Mouse (Mus musculus) stomach, embryonic 16.5 days (tissue): Measurements from ENCODE around the gene Cd274. TPM values are rescaled to one million over a fixed set of nuclear protein-coding genes. Genes with fewer than 3 reads are reported as not detected.
A peak's percentile ranks its signal among the peaks of the same experiment; 100 is the strongest.

Experiments
- ATAC-seq: fragments of 200-750 bp; cut with Nextera tagmentation; 2 replicates; pipeline ENCODE4 v1.8.0; 2017; ENCODE audit warnings: moderate number of reproducible peaks, moderate TSS enrichment; ENCODE audit not compliant: insufficient read depth, low FRiP score
- H3K27ac ChIP-seq: fragments of 300-500 bp; sonication (generic); 2 replicates; pipeline ENCODE4 v1.5.1; 2014; ENCODE audit warnings: low read length
- H3K27me3 ChIP-seq: fragments of 300-500 bp; sonication (generic); 2 replicates; pipeline ENCODE4 v1.6.1; 2014; ENCODE audit warnings: low read length, control low read depth, mixed read lengths; ENCODE audit not compliant: control insufficient read depth, insufficient read depth
- H3K36me3 ChIP-seq: fragments of 300-500 bp; sonication (generic); 2 replicates; pipeline ENCODE4 v1.6.1; 2014; ENCODE audit warnings: low read length; ENCODE audit not compliant: control insufficient read depth, insufficient read depth
- H3K4me1 ChIP-seq: fragments of 300-500 bp; sonication (generic); 2 replicates; pipeline ENCODE4 v1.6.1; 2014; ENCODE audit warnings: low read length, control low read depth, mixed read lengths; ENCODE audit not compliant: control insufficient read depth, insufficient read depth
- H3K4me2 ChIP-seq: fragments of 300-500 bp; sonication (generic); 2 replicates; pipeline ENCODE4 v1.6.1; 2014; ENCODE audit warnings: low read depth, low read length, mixed read lengths
- H3K4me3 ChIP-seq: fragments of 300-500 bp; sonication (generic); replicated peaks from 2 replicates; pipeline ENCODE4 v1.5.1; 2014; ENCODE audit warnings: mild to moderate bottlenecking, low read length
- H3K9ac ChIP-seq: fragments of 300-500 bp; sonication (generic); 2 replicates; pipeline ENCODE4 v1.6.1; 2014; ENCODE audit warnings: low read length
- H3K9me3 ChIP-seq: fragments of 300-500 bp; sonication (generic); replicated peaks from 2 replicates; pipeline ENCODE4 v1.6.1; 2016; ENCODE audit warnings: low read length, control low read depth; ENCODE audit not compliant: control insufficient read depth
- WGBS: fragments of 180-500 bp; shearing (Covaris S2); extraction: QIAGEN DNeasy Blood & Tissue Kit; methylation state at CpG from one replicate; pipeline ENCODE4 v1.1.7; 2014; 5-methylcytosine and 5-hydroxymethylcytosine counted together
- polyA plus RNA-seq: library from polyadenylated mRNA; unstranded; fragments of >200 nt; fragmentation: Nextera tagmentation; extraction: Ambion mirVana; gene quantifications from 2 replicates; pipeline ENCODE4 v1.2.1, GENCODE M21; 2015

Gene Cd274
- polyA plus RNA-seq, 1 experiment from 2014 or later, result 0.28 TPM

DNA sequence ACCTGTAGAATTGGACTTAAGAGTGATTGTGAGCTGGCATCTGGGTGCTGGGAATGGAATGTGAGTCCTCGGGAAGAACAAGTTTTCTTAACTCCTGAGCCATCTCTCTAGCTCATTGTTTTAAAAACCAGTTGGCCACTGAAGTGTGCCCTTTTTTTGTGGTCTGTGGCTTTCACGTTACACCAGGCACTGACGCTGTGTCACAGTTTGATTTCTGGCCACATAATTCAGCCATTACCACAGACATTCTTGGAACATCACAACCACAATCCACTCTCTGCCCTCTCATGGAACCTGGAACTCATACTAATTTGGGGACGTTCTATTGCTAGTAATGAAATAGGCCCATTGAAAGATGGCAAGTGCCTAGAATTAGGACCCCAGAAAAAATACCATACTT lies 26.2 kb upstream of the Cd274 start:
- WGBS, result 79% methylated on average over 4 of the region's 4 CpGs
- no peaks in the 10 kb centered on the region for H3K9me3 ChIP-seq
- no peaks in the 10 kb centered on the region for H3K36me3 ChIP-seq
- no peak overlapping the region for H3K4me3 ChIP-seq
- no peak overlapping the region for H3K4me2 ChIP-seq
- H3K27me3 ChIP-seq, result no peaks in the 10 kb centered on the region
- no peak overlapping the region for H3K27ac ChIP-seq
- no peak overlapping the region for H3K9ac ChIP-seq
- no peaks in the 10 kb centered on the region for H3K4me1 ChIP-seq
- no peak for ATAC-seq

GRCm38 (mm10) chr19:29342281-29342680 lies 25.0 kb upstream of the Cd274 start:
- Histone ChIP-seq H3K9me3 (no peaks in the 10 kb centered on the region), H3K27ac (no peak overlapping the region), H3K4me3 (no peak overlapping the region), H3K36me3 (no peaks in the 10 kb centered on the region), H3K9ac (no peak overlapping the region), H3K4me1 (no peaks in the 10 kb centered on the region), H3K27me3 (no peaks in the 10 kb centered on the region), H3K4me2 (no peak overlapping the region)
- no peak for ATAC-seq
- 73% methylated on average over 6 of the region's 6 CpGs for WGBS

GRCm38 (mm10) chr19:29344868-29345267 lies 22.4 kb upstream of the Cd274 start:
- Histone ChIP-seq H3K9ac (no peak overlapping the region), H3K4me3 (no peak overlapping the region), H3K27ac (no peak overlapping the region), H3K27me3 (no peaks in the 10 kb centered on the region), H3K36me3 (no peaks in the 10 kb centered on the region), H3K9me3 (no peaks in the 10 kb centered on the region), H3K4me2 (no peak overlapping the region), H3K4me1 (no peaks in the 10 kb centered on the region)
- ATAC-seq, result no peak

GRCm38 (mm10) chr19:29345636-29346035 lies 21.6 kb upstream of the Cd274 start:
- no peak overlapping the region for H3K4me2 ChIP-seq
- H3K36me3 ChIP-seq, result no peaks in the 10 kb centered on the region
- H3K4me3 ChIP-seq, result no peak overlapping the region
- no peak overlapping the region for H3K27ac ChIP-seq
- H3K4me1 ChIP-seq, result no peaks in the 10 kb centered on the region
- no peaks in the 10 kb centered on the region for H3K9me3 ChIP-seq
- H3K27me3 ChIP-seq, result no peaks in the 10 kb centered on the region
- no peak for ATAC-seq
- H3K9ac ChIP-seq, result no peak overlapping the region
- 78% methylated on average over 6 of the region's 6 CpGs for WGBS

GRCm38 (mm10) chr19:29350991-29351390 lies 16.3 kb upstream of the Cd274 start:
- 51% methylated on average over 5 of the region's 5 CpGs for WGBS
- H3K9ac ChIP-seq, result no peak overlapping the region
- H3K36me3 ChIP-seq, result no peaks in the 10 kb centered on the region
- ATAC-seq, result no peak
- H3K27ac ChIP-seq, result no peak overlapping the region
- 0 out of 2 replicates have a peak, but pooled peaks cover 3% of the 10 kb centered on the region for H3K4me1 ChIP-seq
- H3K4me2 ChIP-seq, result no peak overlapping the region
- no peaks in the 10 kb centered on the region for H3K9me3 ChIP-seq
- no peaks in the 10 kb centered on the region for H3K27me3 ChIP-seq
- H3K4me3 ChIP-seq, result no peak overlapping the region

DNA sequence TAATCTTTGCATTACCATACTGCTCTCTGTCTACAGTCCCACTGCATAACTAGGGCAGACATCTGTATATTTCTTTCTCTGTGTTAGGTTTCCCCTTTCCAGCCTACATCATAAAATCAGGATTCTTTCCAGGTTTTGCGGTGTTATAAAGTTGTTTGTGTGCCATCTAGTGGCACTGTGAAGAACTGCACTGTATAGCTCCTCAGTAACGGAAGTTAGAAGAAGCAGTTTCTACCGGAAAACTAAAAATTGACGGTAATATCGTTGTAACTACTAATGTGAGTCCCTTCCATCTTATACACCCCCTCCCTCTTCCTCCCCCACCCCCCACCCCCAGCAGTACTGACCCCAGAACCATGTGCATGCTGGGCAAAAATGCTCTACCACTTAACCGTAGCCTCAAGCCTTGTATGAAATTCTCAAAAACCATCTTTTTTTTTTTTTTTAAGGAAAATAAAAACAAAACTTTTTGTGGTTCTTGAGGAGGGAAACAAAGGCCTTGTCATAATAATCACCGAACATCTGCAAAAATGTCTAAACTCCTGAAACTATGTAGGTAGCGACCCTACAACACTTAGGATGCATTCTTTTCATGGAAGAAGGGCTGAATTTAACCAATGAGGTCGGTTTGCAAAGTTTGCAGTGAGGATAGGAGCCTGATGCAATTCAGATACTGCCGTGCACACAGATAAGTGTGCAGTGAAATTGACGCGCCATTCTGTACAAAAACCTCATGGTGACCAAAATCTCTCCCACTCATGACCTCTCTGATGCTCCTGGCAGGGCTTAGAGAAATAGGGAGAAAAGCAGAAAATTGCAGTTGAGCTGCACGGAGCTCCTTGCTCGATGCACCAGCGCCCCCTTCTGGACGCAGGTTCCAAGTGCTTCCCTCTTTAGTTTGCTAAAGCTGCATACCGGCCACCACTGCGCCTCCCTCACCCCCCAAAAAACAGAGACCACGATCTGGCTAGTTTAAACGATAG lies 12.1 kb upstream of the Cd274 start:
- H3K9ac ChIP-seq, result peak overlapping the region; percentile 38; the same call in 1 of the 2 replicates
- no peaks in the 10 kb centered on the region for H3K9me3 ChIP-seq
- peak overlapping the region; percentile 76 for H3K4me2 ChIP-seq
- 0 out of 2 replicates have a peak, but pooled peaks cover 3% of the 10 kb centered on the region for H3K4me1 ChIP-seq
- H3K4me3 ChIP-seq, result peak overlapping the region; percentile 43
- ATAC-seq, result peak; percentile 80; the same call in 1 of the 2 replicates
- no peaks in the 10 kb centered on the region for H3K36me3 ChIP-seq
- H3K27ac ChIP-seq, result no peak overlapping the region; the same call in 1 of the 2 replicates
- 4% methylated on average over 20 of the region's 20 CpGs for WGBS
- H3K27me3 ChIP-seq, result no peaks in the 10 kb centered on the region

DNA sequence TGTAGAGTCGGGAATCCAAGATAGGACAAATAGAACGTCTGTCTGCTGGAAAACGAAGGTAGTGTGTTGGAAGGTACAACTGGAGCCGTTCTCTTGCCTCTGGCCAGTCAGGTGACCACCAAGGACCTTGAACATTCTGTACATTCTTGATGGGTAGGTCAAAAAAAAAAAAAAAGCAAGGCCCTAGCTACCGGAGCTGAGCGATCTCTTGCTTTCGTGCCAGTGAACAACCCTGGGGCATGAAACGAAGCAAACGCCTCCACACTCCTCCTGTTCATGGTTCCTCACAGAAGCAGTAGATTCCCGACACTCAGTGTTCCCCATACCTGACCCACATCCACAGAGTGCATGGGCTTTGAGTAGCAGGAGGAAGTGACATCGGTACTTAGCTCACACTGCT lies 11.0 kb upstream of the Cd274 start:
- H3K4me3 ChIP-seq, result no peak overlapping the region
- 81% methylated on average over 11 of the region's 11 CpGs for WGBS
- no peaks in the 10 kb centered on the region for H3K27me3 ChIP-seq
- no peak for ATAC-seq
- no peak overlapping the region for H3K4me2 ChIP-seq
- H3K27ac ChIP-seq, result no peak overlapping the region
- H3K9ac ChIP-seq, result 0 out of 2 replicates have a peak overlapping the region, but pooled peaks have one; percentile 14
- no peaks in the 10 kb centered on the region for H3K9me3 ChIP-seq
- no peaks in the 10 kb centered on the region for H3K36me3 ChIP-seq
- peaks cover 8% of the 10 kb centered on the region for H3K4me1 ChIP-seq

DNA sequence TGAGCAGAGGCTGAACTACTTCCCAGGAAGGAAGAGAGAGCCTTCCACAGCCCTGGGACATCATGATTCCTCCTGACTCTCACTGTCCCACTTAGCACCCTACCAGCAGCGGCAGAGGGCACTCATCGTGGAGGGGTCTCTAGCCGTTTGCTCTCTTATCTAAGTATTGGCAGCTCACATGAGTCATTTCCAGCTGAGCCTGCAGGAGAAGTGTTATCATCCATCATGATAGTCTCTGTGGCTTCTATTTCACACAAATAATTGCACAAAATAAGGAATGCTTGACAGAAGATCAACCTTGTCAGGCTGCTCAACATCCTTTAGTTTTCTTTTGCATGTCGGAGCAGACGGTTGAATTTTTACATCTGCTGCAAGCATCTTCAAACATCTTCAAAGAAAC lies 7.0 kb upstream of the Cd274 start:
- H3K9ac ChIP-seq, result no peak overlapping the region
- H3K36me3 ChIP-seq, result no peaks in the 10 kb centered on the region
- H3K27ac ChIP-seq, result no peak overlapping the region
- H3K4me1 ChIP-seq, result peaks cover 16% of the 10 kb centered on the region
- no peak overlapping the region for H3K4me2 ChIP-seq
- 61% methylated on average over 5 of the region's 5 CpGs for WGBS
- no peak overlapping the region for H3K4me3 ChIP-seq
- no peaks in the 10 kb centered on the region for H3K27me3 ChIP-seq
- no peak for ATAC-seq
- no peaks in the 10 kb centered on the region for H3K9me3 ChIP-seq

GRCm38 (mm10) chr19:29361468-29362130 lies 5.7 kb upstream of the Cd274 start:
- H3K36me3 ChIP-seq, result no peaks in the 10 kb centered on the region
- H3K27me3 ChIP-seq, result no peaks in the 10 kb centered on the region
- peaks cover 15% of the 10 kb centered on the region for H3K4me1 ChIP-seq
- H3K9me3 ChIP-seq, result no peaks in the 10 kb centered on the region
- peak overlapping the region; percentile 83 for H3K4me2 ChIP-seq
- peak overlapping the region; percentile 83 for H3K9ac ChIP-seq
- H3K27ac ChIP-seq, result peak overlapping the region; percentile 16; the same call in 1 of the 2 replicates
- H3K4me3 ChIP-seq, result peak overlapping the region; percentile 78
- 3% methylated on average over 33 of the region's 33 CpGs for WGBS
- ATAC-seq, result peak; percentile 99
